Mouse (Mus musculus) olfactory bulb, adult 2 months (tissue): ENCODE measurements around the gene Loxl3. TPM values are rescaled to one million over a fixed set of nuclear protein-coding genes. Genes with fewer than 3 reads are reported as not detected.

Source experiments
- H3K27ac ChIP-seq: fragments of 200-500 bp; 2 replicates; pipeline ENCODE4 v1.5.1; 2012; ENCODE audit warnings: low read depth, low read length; ENCODE audit not compliant: insufficient read depth
- H3K4me1 ChIP-seq: fragments of 200-500 bp; 2 replicates; pipeline ENCODE4 v1.6.1; 2012; ENCODE audit warnings: low read length; ENCODE audit not compliant: control insufficient read depth, insufficient read depth
- H3K4me3 ChIP-seq: fragments of 200-500 bp; 2 replicates; pipeline ENCODE4 v1.5.1; 2012; ENCODE audit warnings: mild to moderate bottlenecking, low read depth, low read length, moderate library complexity; ENCODE audit not compliant: insufficient read depth
- CTCF ChIP-seq: fragments of 200-500 bp; IDR thresholded peaks from 2 replicates; pipeline ENCODE4 v1.5.1; 2012; ENCODE audit warnings: low read depth, mild to moderate bottlenecking, low read length, moderate library complexity; ENCODE audit not compliant: insufficient read depth
- POLR2A ChIP-seq: fragments of 200-500 bp; IDR thresholded peaks from 2 replicates; pipeline ENCODE4 v1.6.1; 2012; ENCODE audit warnings: mild to moderate bottlenecking, low read depth, low read length, moderate library complexity; ENCODE audit not compliant: insufficient read depth
- WGBS: fragments of 180-500 bp; shearing (Covaris S2); methylation state at CpG from one replicate; pipeline ENCODE4 v1.1.7; 2018; 5-methylcytosine and 5-hydroxymethylcytosine counted together
- polyA plus RNA-seq: library from polyadenylated mRNA; stranded (reverse); fragments of >200 nt; gene quantifications from 2 replicates; pipeline ENCODE4 v1.2.4, GENCODE M21; 2012; ENCODE audit warnings: low replicate concordance; ENCODE audit not compliant: missing spikeins, insufficient read depth, insufficient read length

Gene Loxl3
- polyA plus RNA-seq, 1 experiment: not detected

GRCm38 (mm10) chr6:83101688-83102556 is 67.9 kb downstream of the Loxl3 start:
- Histone ChIP-seq H3K4me3 (peak overlapping the region; percentile 70), H3K27ac (0 out of 2 replicates have a peak overlapping the region, but pooled peaks have one; percentile 10), H3K4me1 (peaks cover 18% of the 10 kb centered on the region)
- TF ChIP-seq CTCF (peak; percentile 20; the same call in 1 of the 2 replicates), POLR2A (0 out of 2 replicates have a peak, but pooled peaks have one; percentile 12)
- under 1% methylated on average over 74 of the region's 74 CpGs for WGBS

Other genes starting within 250 kb of the Loxl3 start
- gene Sema4f, start 94.4 kb upstream of the Loxl3 start, polyA plus RNA-seq: not detected in 2 replicates
- not detected in 2 replicates for gene M1ap, start 87.3 kb upstream of the Loxl3 start, polyA plus RNA-seq
- not detected in 2 replicates for gene Dok1, start 702 bp upstream of the Loxl3 start, polyA plus RNA-seq
- gene Aup1, start 20.3 kb downstream of the Loxl3 start, polyA plus RNA-seq: not detected in 2 replicates
- not detected in 2 replicates for gene Htra2, start 21.1 kb downstream of the Loxl3 start, polyA plus RNA-seq
- not detected in 2 replicates for gene Dqx1, start 23.7 kb downstream of the Loxl3 start, polyA plus RNA-seq
- not detected in 2 replicates for gene Tlx2, start 36.1 kb downstream of the Loxl3 start, polyA plus RNA-seq
- not detected in 2 replicates for gene Pcgf1, start 43.7 kb downstream of the Loxl3 start, polyA plus RNA-seq
- gene Lbx2, start 52.2 kb downstream of the Loxl3 start, polyA plus RNA-seq: not detected in 2 replicates
- gene Ccdc142, start 67.4 kb downstream of the Loxl3 start, polyA plus RNA-seq: not detected in 2 replicates
- gene Gm42688, start 67.4 kb downstream of the Loxl3 start, polyA plus RNA-seq: not detected in 2 replicates
- not detected in 2 replicates for gene Mrpl53, start 74.9 kb downstream of the Loxl3 start, polyA plus RNA-seq
- not detected in 2 replicates for gene Mogs, start 81.3 kb downstream of the Loxl3 start, polyA plus RNA-seq
- not detected in 2 replicates for gene Wbp1, start 87.4 kb downstream of the Loxl3 start, polyA plus RNA-seq
- not detected in 2 replicates for gene Ino80b, start 91.3 kb downstream of the Loxl3 start, polyA plus RNA-seq
- not detected in 2 replicates for gene Rtkn, start 101.3 kb downstream of the Loxl3 start, polyA plus RNA-seq
- gene Wdr54, start 122.2 kb downstream of the Loxl3 start, polyA plus RNA-seq: not detected in 2 replicates
- gene 1700003E16Rik, start 122.2 kb downstream of the Loxl3 start, polyA plus RNA-seq: not detected in 2 replicates
- gene Dctn1, start 131.7 kb downstream of the Loxl3 start, polyA plus RNA-seq: 187 TPM in 1 of 2 replicates, not detected in the other
- gene Slc4a5, start 185.7 kb downstream of the Loxl3 start, polyA plus RNA-seq: not detected in 2 replicates